Mouse (Mus musculus) spleen, adult 2 months (tissue): ENCODE results near the gene Gm21885.

Experiments
- CTCF ChIP-seq: fragments of 200-500 bp; IDR thresholded peaks from 2 replicates; pipeline ENCODE4 v1.5.1; 2011; ENCODE audit warnings: mild to moderate bottlenecking, inconsistent platforms; ENCODE audit not compliant: insufficient read depth, insufficient read length, insufficient replicate concordance; ENCODE audit errors: extremely low read depth
- POLR2A ChIP-seq: fragments of 200-500 bp; IDR thresholded peaks from 2 replicates; pipeline ENCODE4 v1.6.1; 2011; ENCODE audit warnings: low read depth, low read length, inconsistent platforms

DNA sequence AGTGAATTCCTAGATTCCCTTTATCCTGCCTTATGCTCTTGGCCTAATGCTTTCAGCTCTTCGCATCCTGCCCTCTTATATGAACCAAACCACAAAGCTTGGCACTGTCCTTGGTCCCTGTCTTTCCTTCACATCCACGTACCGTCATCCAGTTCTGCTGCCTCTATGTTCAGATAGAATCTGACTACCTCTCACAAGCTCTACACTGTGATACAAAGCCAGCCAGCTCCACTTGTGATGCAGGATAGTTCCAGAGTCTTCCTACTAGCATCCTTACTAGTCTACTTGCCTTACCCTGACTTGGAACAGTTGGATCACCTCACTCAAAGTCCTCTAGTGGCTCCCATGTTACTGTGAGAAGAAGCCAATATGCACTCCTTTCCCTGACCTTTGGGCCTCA, 48.5 kb downstream of the Gm21885 start:
- no peak for TF ChIP-seq CTCF
- no peak for TF ChIP-seq POLR2A
